Mouse (Mus musculus) B cell, adult 62 days (primary cell): ENCODE data around the gene A630089N07Rik. TPM values are rescaled to one million over a fixed set of nuclear protein-coding genes. Genes with fewer than 3 reads are reported as not detected.

Experiments used
- total RNA-seq: library from RNA; stranded (reverse); gene quantifications from 4 replicates; pipeline ENCODE4 v1.2.4, GENCODE M21; 2023

A630089N07Rik gene
- 6.3 to 8.1 TPM (median 6.6 TPM) in 4 replicates for total RNA-seq

GRCm38 (mm10) chr16:98081889-98082818 lies at the start of gene A630089N07Rik:
Gene A630089N07Rik, minus strand, starts transcription at chr16:98082450.

DNA sequence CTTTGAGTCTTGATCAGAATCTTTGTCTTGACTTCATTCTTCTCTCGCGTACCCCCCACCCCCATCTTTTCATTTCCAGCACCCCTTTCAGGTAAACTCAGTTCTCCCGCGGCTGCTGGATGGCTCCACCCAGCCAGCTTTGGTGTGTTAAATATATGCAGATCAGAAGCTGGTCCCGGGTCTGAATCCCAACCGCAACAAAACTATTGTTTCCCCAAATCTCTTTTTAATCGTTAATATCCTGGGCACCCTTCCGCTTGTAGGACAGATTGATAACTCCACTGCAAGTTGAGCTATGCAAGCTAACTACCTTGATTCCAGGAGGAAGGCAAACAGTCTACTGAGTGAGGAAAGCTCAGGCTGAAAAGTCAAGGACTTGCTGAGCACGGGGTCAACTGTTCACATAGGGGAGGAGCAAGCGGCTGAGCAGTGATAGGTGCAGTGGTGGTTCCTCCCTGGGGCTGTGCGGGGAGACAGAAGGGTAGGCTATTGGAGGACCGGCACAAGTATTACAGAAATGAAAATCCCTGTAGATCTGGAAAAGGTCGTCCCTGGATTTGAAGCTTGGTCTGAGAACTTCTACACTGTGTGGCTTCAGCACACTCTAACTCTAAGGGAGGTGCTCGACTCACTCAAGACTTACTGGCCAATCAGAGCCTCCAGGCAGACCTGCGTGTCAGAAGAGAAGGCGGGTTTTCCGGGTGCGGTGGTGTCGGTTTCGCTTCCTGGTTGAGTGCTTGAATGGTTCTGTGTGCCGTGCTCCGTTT lies 85.5 kb downstream of the A630089N07Rik start, which contains the start of gene B230307C23Rik:
Gene B230307C23Rik, plus strand, starts transcription at position 700 of the 767 bp plus-strand sequence.

GRCm38 (mm10) chr16:97962151-97962948 lies 119.9 kb downstream of the A630089N07Rik start, which contains the start of the genes C2cd2 and Zbtb21:
Gene C2cd2, minus strand, starts transcription at chr16:97962598.
Gene Zbtb21, minus strand, starts transcription at chr16:97962622.

Other genes with a start within 250 kb of the A630089N07Rik start
- 25.9 to 34.2 TPM (median 30.2 TPM) in 4 replicates for gene Prdm15, start 230.6 kb downstream of the A630089N07Rik start, total RNA-seq
- gene C2cd2, start 119.9 kb downstream of the A630089N07Rik start, total RNA-seq: 13.3 to 15.7 TPM (median 14.5 TPM) in 4 replicates
- 107 to 126 TPM (median 114 TPM) in 4 replicates for gene Zbtb21, start 119.8 kb downstream of the A630089N07Rik start, total RNA-seq
- gene B230307C23Rik, start 85.1 kb downstream of the A630089N07Rik start, total RNA-seq: 10.8 to 23.7 TPM (median 14.7 TPM) in 4 replicates